Mouse (Mus musculus) midbrain, embryonic 15.5 days (tissue): ENCODE measurements around the gene Rab34. TPM values are rescaled to one million over a fixed set of nuclear protein-coding genes. Genes with fewer than 3 reads are reported as not detected.

Experiments used
- ATAC-seq: fragments of 200-750 bp; cut with Nextera tagmentation; replicated peaks from 2 replicates; pipeline ENCODE4 v1.8.0; 2017; ENCODE audit warnings: moderate TSS enrichment
- H3K27ac ChIP-seq: fragments of 300-500 bp; sonication (generic); 2 replicates; pipeline ENCODE4 v1.5.1; 2015; ENCODE audit warnings: mild to moderate bottlenecking, inconsistent platforms
- H3K27me3 ChIP-seq: fragments of 300-500 bp; sonication (generic); replicated peaks from 2 replicates; pipeline ENCODE4 v1.6.1; 2015; ENCODE audit warnings: inconsistent platforms
- H3K36me3 ChIP-seq: fragments of 300-500 bp; sonication (generic); replicated peaks from 2 replicates; pipeline ENCODE4 v1.6.1; 2015; ENCODE audit warnings: inconsistent platforms
- H3K4me1 ChIP-seq: fragments of 300-500 bp; sonication (generic); 2 replicates; pipeline ENCODE4 v1.6.1; 2015; ENCODE audit warnings: inconsistent platforms
- H3K4me2 ChIP-seq: fragments of 300-500 bp; sonication (generic); 2 replicates; pipeline ENCODE4 v1.6.1; 2015; ENCODE audit warnings: inconsistent platforms, mild to moderate bottlenecking, moderate library complexity
- H3K4me3 ChIP-seq: fragments of 300-500 bp; sonication (generic); 2 replicates; pipeline ENCODE4 v1.5.1; 2015; ENCODE audit warnings: mild to moderate bottlenecking, inconsistent platforms
- H3K9ac ChIP-seq: fragments of 300-500 bp; sonication (generic); 2 replicates; pipeline ENCODE4 v1.6.1; 2015; ENCODE audit warnings: mild to moderate bottlenecking, inconsistent platforms
- H3K9me3 ChIP-seq: fragments of 300-500 bp; sonication (generic); 2 replicates; pipeline ENCODE4 v1.6.1; 2016; ENCODE audit warnings: inconsistent platforms
- WGBS: fragments of 180-500 bp; shearing (Covaris S2); methylation state at CpG from one replicate; pipeline ENCODE4 v1.1.7; 2015; ENCODE audit warnings: mixed read lengths; 5-methylcytosine and 5-hydroxymethylcytosine counted together
- polyA plus RNA-seq: library from polyadenylated mRNA; unstranded; fragments of >200 nt; fragmentation: Nextera tagmentation; extraction: Ambion mirVana; gene quantifications from 2 replicates; pipeline ENCODE4 v1.2.1, GENCODE M21; 2015

The Rab34 gene
- 56.3 and 61.5 TPM in 2 replicates for polyA plus RNA-seq

- Histone ChIP-seq H3K4me2 (peak within 1 kb of the TSS; percentile 68), H3K27ac (peak within 1 kb of the TSS; percentile 91), H3K4me3 (peak within 1 kb of the TSS; percentile 69), H3K36me3 (peaks cover 17% of the 10 kb centered on the region), H3K27me3 (no peaks in the 10 kb centered on the region), H3K4me1 (peaks cover 25% of the 10 kb centered on the region), H3K9ac (peak within 1 kb of the TSS; percentile 82), H3K9me3 (no peaks in the 10 kb centered on the region)
- ATAC-seq: peak; percentile 84
- WGBS: under 1% methylated on average over 79 of the region's 80 CpGs
Measured at GRCm38 (mm10) chr11:78188331-78189233, at the start of gene Rab34. Rab34 (plus strand) TSS chr11:78188430.

GRCm38 (mm10) chr11:78140665-78141064, 47.6 kb upstream of the Rab34 start:
- H3K27me3 ChIP-seq: no peaks in the 10 kb centered on the region
- H3K27ac ChIP-seq: no peak overlapping the region
- no peaks in the 10 kb centered on the region for H3K4me1 ChIP-seq
- no peak for ATAC-seq
- no peak overlapping the region for H3K4me2 ChIP-seq
- H3K9me3 ChIP-seq: no peaks in the 10 kb centered on the region
- H3K4me3 ChIP-seq: no peak overlapping the region
- no peak overlapping the region for H3K9ac ChIP-seq
- peaks cover 7% of the 10 kb centered on the region; the same call in 1 of the 2 replicates for H3K36me3 ChIP-seq
- WGBS: 87% methylated on average over 5 of the region's 5 CpGs

GRCm38 (mm10) chr11:78143520-78143919, 44.7 kb upstream of the Rab34 start:
- Histone ChIP-seq H3K36me3 (peaks cover 8% of the 10 kb centered on the region; the same call in 1 of the 2 replicates), H3K27ac (no peak overlapping the region), H3K4me1 (no peaks in the 10 kb centered on the region), H3K4me3 (no peak overlapping the region), H3K9me3 (no peaks in the 10 kb centered on the region), H3K27me3 (no peaks in the 10 kb centered on the region), H3K9ac (no peak overlapping the region), H3K4me2 (no peak overlapping the region)
- no peak for ATAC-seq
- WGBS: 78% methylated on average over 2 of the region's 2 CpGs

DNA sequence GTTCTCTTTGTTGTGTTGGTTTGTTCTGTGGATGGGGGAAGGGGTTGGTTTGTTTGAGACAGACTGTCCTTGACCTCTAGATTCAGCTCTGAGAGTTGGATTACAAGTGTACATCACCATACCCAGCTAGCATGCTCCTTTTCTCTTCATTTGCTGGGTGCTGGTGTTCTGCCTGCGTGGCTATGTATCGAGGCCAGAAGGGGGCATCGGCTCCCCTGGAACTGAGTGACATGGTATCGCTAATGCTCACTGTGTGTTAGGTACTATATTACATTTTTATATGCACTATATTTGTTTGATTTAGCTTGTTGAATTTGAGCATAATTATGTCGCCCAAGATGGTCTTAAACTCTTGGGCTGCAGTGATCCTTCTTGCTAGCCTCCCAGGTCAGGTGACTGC, 42.1 kb upstream of the Rab34 start:
- Histone ChIP-seq H3K4me3 (no peak overlapping the region), H3K4me2 (no peak overlapping the region), H3K4me1 (no peaks in the 10 kb centered on the region), H3K27ac (no peak overlapping the region), H3K27me3 (no peaks in the 10 kb centered on the region), H3K36me3 (peaks cover 12% of the 10 kb centered on the region; the same call in 1 of the 2 replicates), H3K9ac (no peak overlapping the region), H3K9me3 (no peaks in the 10 kb centered on the region)
- 91% methylated on average over 5 of the region's 5 CpGs for WGBS
- no peak for ATAC-seq

GRCm38 (mm10) chr11:78146707-78147543, 41.3 kb upstream of the Rab34 start:
- Histone ChIP-seq H3K36me3 (peaks cover 12% of the 10 kb centered on the region; the same call in 1 of the 2 replicates), H3K4me2 (no peak overlapping the region), H3K27ac (no peak overlapping the region), H3K4me3 (no peak overlapping the region), H3K9ac (no peak overlapping the region), H3K4me1 (no peaks in the 10 kb centered on the region), H3K27me3 (no peaks in the 10 kb centered on the region), H3K9me3 (no peaks in the 10 kb centered on the region)
- no peak for ATAC-seq
- WGBS: 95% methylated on average over 6 of the region's 6 CpGs

DNA sequence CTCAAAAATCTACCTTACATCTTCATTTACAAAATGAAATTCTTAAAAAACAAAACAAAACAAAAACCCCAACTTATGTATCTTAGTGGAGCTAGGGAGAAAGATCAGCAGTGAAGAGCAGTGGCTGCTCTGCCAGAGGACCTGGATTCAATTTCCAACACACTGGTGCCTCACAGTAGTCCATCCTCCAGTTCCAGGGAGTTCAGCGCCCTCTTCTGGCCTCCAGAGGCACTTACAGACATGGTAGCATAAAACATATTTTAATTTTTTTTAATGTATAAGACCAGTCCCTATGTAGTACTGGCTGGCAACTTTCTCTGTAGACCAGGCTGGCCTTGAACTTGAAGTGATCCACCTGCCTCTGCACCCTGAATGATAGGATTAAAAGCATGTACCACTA, 37.1 kb upstream of the Rab34 start:
- no peak overlapping the region for H3K4me2 ChIP-seq
- no peaks in the 10 kb centered on the region for H3K9me3 ChIP-seq
- H3K4me1 ChIP-seq: peaks cover 17% of the 10 kb centered on the region
- ATAC-seq: no peak
- 0 out of 2 replicates have a peak overlapping the region, but pooled peaks have one; percentile 10 for H3K27ac ChIP-seq
- H3K9ac ChIP-seq: no peak overlapping the region
- no peak overlapping the region for H3K4me3 ChIP-seq
- peaks cover 20% of the 10 kb centered on the region for H3K36me3 ChIP-seq
- 31% methylated on average over 1 of the region's 1 CpGs for WGBS
- H3K27me3 ChIP-seq: no peaks in the 10 kb centered on the region

GRCm38 (mm10) chr11:78152299-78153231, 35.7 kb upstream of the Rab34 start:
- H3K4me3 ChIP-seq: no peak overlapping the region
- peaks cover 17% of the 10 kb centered on the region for H3K4me1 ChIP-seq
- no peaks in the 10 kb centered on the region for H3K27me3 ChIP-seq
- no peaks in the 10 kb centered on the region for H3K9me3 ChIP-seq
- no peak overlapping the region for H3K9ac ChIP-seq
- H3K27ac ChIP-seq: peak overlapping the region; percentile 71
- H3K4me2 ChIP-seq: no peak overlapping the region
- peak; percentile 82 for ATAC-seq
- 56% methylated on average over 9 of the region's 9 CpGs for WGBS
- peaks cover 23% of the 10 kb centered on the region for H3K36me3 ChIP-seq

DNA sequence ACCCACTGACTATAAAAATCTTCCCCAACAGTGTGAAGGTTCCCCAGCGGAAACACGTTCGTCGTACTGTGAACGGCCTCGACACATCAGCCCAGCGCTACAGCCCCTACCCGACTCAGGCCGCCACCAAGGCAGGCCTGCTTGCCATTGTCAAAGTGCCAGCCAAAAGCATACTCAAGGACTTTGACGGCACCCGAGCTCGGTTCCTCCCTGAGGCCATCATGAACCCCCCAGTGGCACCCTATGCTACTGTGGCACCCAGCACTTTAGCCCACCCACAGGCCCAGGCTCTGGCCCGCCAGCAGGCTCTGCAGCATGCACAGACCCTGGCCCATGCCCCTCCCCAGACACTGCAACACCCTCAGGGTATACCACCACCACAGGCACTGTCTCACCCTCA, 34.5 kb upstream of the Rab34 start:
- Histone ChIP-seq H3K4me2 (no peak overlapping the region), H3K27me3 (no peaks in the 10 kb centered on the region), H3K4me1 (peaks cover 22% of the 10 kb centered on the region), H3K36me3 (peaks cover 32% of the 10 kb centered on the region), H3K9me3 (no peaks in the 10 kb centered on the region), H3K27ac (peak overlapping the region; percentile 71), H3K4me3 (no peak overlapping the region), H3K9ac (no peak overlapping the region)
- WGBS: 73% methylated on average over 13 of the region's 13 CpGs
- ATAC-seq: 0 out of 2 replicates have a peak, but pooled peaks have one; percentile 24

- Histone ChIP-seq H3K27ac (no peak overlapping the region), H3K27me3 (no peaks in the 10 kb centered on the region), H3K4me1 (peaks cover 24% of the 10 kb centered on the region), H3K9me3 (no peaks in the 10 kb centered on the region), H3K36me3 (peaks cover 33% of the 10 kb centered on the region), H3K4me2 (no peak overlapping the region), H3K4me3 (no peak overlapping the region), H3K9ac (no peak overlapping the region)
- 74% methylated on average over 5 of the region's 5 CpGs for WGBS
- ATAC-seq: no peak
Measured at GRCm38 (mm10) chr11:78155674-78156073, 32.6 kb upstream of the Rab34 start.

GRCm38 (mm10) chr11:78156156-78156699, 32.0 kb upstream of the Rab34 start:
- ATAC-seq: no peak
- no peak overlapping the region for H3K4me3 ChIP-seq
- H3K4me1 ChIP-seq: peaks cover 24% of the 10 kb centered on the region
- no peaks in the 10 kb centered on the region for H3K9me3 ChIP-seq
- no peaks in the 10 kb centered on the region for H3K27me3 ChIP-seq
- WGBS: 68% methylated on average over 6 of the region's 6 CpGs
- H3K4me2 ChIP-seq: no peak overlapping the region
- H3K9ac ChIP-seq: no peak overlapping the region
- peaks cover 39% of the 10 kb centered on the region for H3K36me3 ChIP-seq
- no peak overlapping the region for H3K27ac ChIP-seq

DNA sequence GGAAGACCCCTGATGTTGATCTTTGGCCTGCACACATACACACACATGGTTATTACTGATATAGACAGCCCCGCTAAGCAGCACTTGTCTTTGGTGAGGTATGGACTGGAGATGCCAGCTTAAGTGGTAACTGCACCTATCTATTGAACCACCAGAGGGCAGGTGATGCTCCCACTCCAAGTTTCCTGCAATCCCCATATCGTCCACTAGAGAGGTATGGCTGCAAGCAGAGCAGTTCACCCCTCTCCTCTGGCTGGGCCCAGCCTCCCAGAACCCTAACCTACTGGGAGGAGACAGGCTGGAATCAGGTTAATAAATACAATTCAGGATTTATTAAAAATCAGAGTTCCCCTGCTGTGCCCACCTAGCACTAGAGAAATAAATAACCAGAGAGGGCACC, 29.1 kb upstream of the Rab34 start:
- Histone ChIP-seq H3K36me3 (peaks cover 39% of the 10 kb centered on the region), H3K27ac (no peak overlapping the region), H3K4me2 (no peak overlapping the region), H3K27me3 (no peaks in the 10 kb centered on the region), H3K9ac (no peak overlapping the region), H3K4me3 (no peak overlapping the region), H3K4me1 (peaks cover 32% of the 10 kb centered on the region), H3K9me3 (no peaks in the 10 kb centered on the region)
- 38% methylated on average over 2 of the region's 2 CpGs for WGBS
- peak; percentile 38 for ATAC-seq
